Mouse (Mus musculus): ENCODE measurements around the gene Dnajb12.
A peak's percentile ranks its signal among the peaks of the same experiment; 100 is the strongest.

GRCm38 (mm10) chr10:59943421-59943989 lies 64.1 kb downstream of the Dnajb12 start:
- TF ChIP-seq POLR2A (IDR thresholded peaks at IDR 0.05; ENCODE audit: control insufficient read depth, extremely low read depth, insufficient read depth, low read length, poor library complexity) (0 out of 2 replicates have a peak, but pooled peaks have one; percentile 12), CTCF (IDR thresholded peaks at IDR 0.05; ENCODE audit: borderline replicate concordance, control insufficient read depth, extremely low read depth, insufficient read depth, low read length, poor library complexity) (no peak)
